Mouse (Mus musculus): Measurements from ENCODE around the gene Zfp592.

- TF ChIP-seq CTCF (IDR thresholded peaks at IDR 0.05) (no peak), POLR2A (IDR thresholded peaks at IDR 0.05; ENCODE audit: insufficient read depth, low read depth, low read length) (no peak)
Observed at GRCm38 (mm10) chr7:80954251-80954650, 39.2 kb upstream of the Zfp592 start.

Data from heart, adult 2 months (tissue).